Mouse (Mus musculus) myocyte (in vitro differentiated cells): ENCODE measurements around the gene Bola3. TPM values are rescaled to one million over a fixed set of nuclear protein-coding genes. Genes with fewer than 3 reads are reported as not detected.

Source experiments
- H3K27me3 ChIP-seq: one replicate; pipeline ENCODE4 v1.6.1; 2011; ENCODE audit not compliant: control insufficient read depth, insufficient read depth, insufficient read length
- H3K36me3 ChIP-seq: one replicate; pipeline ENCODE4 v1.6.1; 2011; ENCODE audit not compliant: control insufficient read depth, insufficient read depth
- H3K4me2 ChIP-seq: one replicate; pipeline ENCODE4 v1.6.1; 2011; ENCODE audit warnings: low read depth, control low read depth
- H3K4me3 ChIP-seq: one replicate; pipeline ENCODE4 v1.5.1; 2011; ENCODE audit warnings: mild to moderate bottlenecking, control low read depth, moderate library complexity
- H3K79me2 ChIP-seq: one replicate; pipeline ENCODE4 v1.6.1; 2011; ENCODE audit not compliant: control insufficient read depth, insufficient read depth
- H3ac ChIP-seq: one replicate; pipeline ENCODE4 v1.6.1; 2011; ENCODE audit not compliant: control insufficient read depth, insufficient read length
- CEBPB ChIP-seq: IDR thresholded peaks from 2 replicates; pipeline ENCODE4 v1.6.1; 2011; ENCODE audit warnings: mild to moderate bottlenecking, moderate library complexity; ENCODE audit not compliant: poor library complexity, insufficient read depth, severe bottlenecking
- E2F4 ChIP-seq: IDR thresholded peaks from one replicate; pipeline ENCODE4 v1.6.1; 2011; ENCODE audit warnings: mild to moderate bottlenecking, control low read depth, moderate library complexity; ENCODE audit not compliant: insufficient read depth
- MAX ChIP-seq: IDR thresholded peaks from one replicate; pipeline ENCODE4 v1.6.1; 2011; ENCODE audit warnings: low read depth, mild to moderate bottlenecking, control low read depth
- MYOD1 ChIP-seq, 3 experiments: IDR thresholded peaks; one replicate each; pipeline ENCODE4 v1.6.1; 2011; ENCODE audit warnings: control low read depth in 2 of 3, low read depth in 2 of 3, mild to moderate bottlenecking in 2 of 3, moderate library complexity in 1 of 3; ENCODE audit not compliant: insufficient read length in 2 of 3, control insufficient read depth in 1 of 3
- MYOG ChIP-seq, 3 experiments: IDR thresholded peaks; one replicate each; pipeline ENCODE4 v1.6.1; 2011; ENCODE audit warnings: control low read depth in 2 of 3, low read depth in 2 of 3, mild to moderate bottlenecking in 2 of 3; ENCODE audit not compliant: insufficient read length in 2 of 3, control insufficient read depth in 1 of 3, insufficient read depth in 1 of 3
- POLR2A ChIP-seq: IDR thresholded peaks from one replicate; pipeline ENCODE4 v1.6.1; 2011; ENCODE audit warnings: low read depth, mild to moderate bottlenecking, control low read depth, moderate library complexity; ENCODE audit not compliant: insufficient read length
- POLR2AphosphoS2 ChIP-seq: IDR thresholded peaks from one replicate; pipeline ENCODE4 v1.6.1; 2011; ENCODE audit warnings: low read depth, control low read depth; ENCODE audit not compliant: insufficient read length
- REST ChIP-seq: IDR thresholded peaks from one replicate; pipeline ENCODE4 v1.6.1; 2011; ENCODE audit warnings: mild to moderate bottlenecking, control low read depth, moderate library complexity; ENCODE audit not compliant: insufficient read depth, insufficient read length
- SRF ChIP-seq: IDR thresholded peaks from one replicate; pipeline ENCODE4 v1.6.1; 2011; ENCODE audit warnings: low read depth; ENCODE audit not compliant: control insufficient read depth, insufficient read length
- TCF12 ChIP-seq: IDR thresholded peaks from one replicate; pipeline ENCODE4 v1.6.1; 2011; ENCODE audit warnings: mild to moderate bottlenecking, control low read depth; ENCODE audit not compliant: poor library complexity, insufficient read depth, severe bottlenecking
- TCF3 ChIP-seq: IDR thresholded peaks from one replicate; pipeline ENCODE4 v1.6.1; 2011; ENCODE audit warnings: low read depth, control low read depth; ENCODE audit not compliant: insufficient read length
- USF1 ChIP-seq: IDR thresholded peaks from one replicate; pipeline ENCODE4 v1.6.1; 2011; ENCODE audit warnings: low read depth, mild to moderate bottlenecking, control low read depth, moderate library complexity
- polyA plus RNA-seq: library from polyadenylated mRNA; unstranded; fragments of >200 nt; fragmentation: generic; extraction: Trizol; gene quantifications from one replicate; pipeline ENCODE4 v1.2.1, GENCODE M21; 2012; ENCODE audit warnings: missing spikeins

Gene Bola3
- polyA plus RNA-seq, 1 experiment: 104 TPM

- no peaks in the 10 kb centered on the region for H3K27me3 ChIP-seq
- no peak overlapping the region for H3ac ChIP-seq
- no peak overlapping the region for H3K4me3 ChIP-seq
- TF ChIP-seq MYOD1 (IDR thresholded peaks at IDR 0.05; ENCODE audit: control insufficient read depth in 1 of 3, insufficient read length in 2 of 3, low read depth in 2 of 3) (no peak), TCF12 (no peak), SRF (no peak), REST (no peak), USF1 (no peak), CEBPB (no peak), MYOG (IDR thresholded peaks at IDR 0.05; ENCODE audit: control insufficient read depth in 1 of 3, insufficient read depth in 1 of 3, insufficient read length in 2 of 3, low read depth in 2 of 3) (no peak), POLR2AphosphoS2 (no peak), TCF3 (no peak), MAX (no peak), E2F4 (no peak), POLR2A (no peak)
- H3K36me3 ChIP-seq: peaks cover 24% of the 10 kb centered on the region
- no peak overlapping the region for H3K4me2 ChIP-seq
- no peaks in the 10 kb centered on the region for H3K79me2 ChIP-seq
These were observed 22.4 kb downstream of the Bola3 start for GRCm38 (mm10) chr6:83371350-83371749.

- TF ChIP-seq MYOD1 (IDR thresholded peaks at IDR 0.05; ENCODE audit: control insufficient read depth in 1 of 3, insufficient read length in 2 of 3, low read depth in 2 of 3) (no peak), TCF12 (no peak), CEBPB (no peak), MAX (no peak), USF1 (no peak), SRF (no peak), POLR2AphosphoS2 (no peak), POLR2A (no peak), TCF3 (no peak), REST (no peak), MYOG (IDR thresholded peaks at IDR 0.05; ENCODE audit: control insufficient read depth in 1 of 3, insufficient read depth in 1 of 3, insufficient read length in 2 of 3, low read depth in 2 of 3) (no peak), E2F4 (no peak)
- Histone ChIP-seq H3K79me2 (no peaks in the 10 kb centered on the region), H3K36me3 (peaks cover 48% of the 10 kb centered on the region), H3ac (no peak overlapping the region), H3K4me2 (no peak overlapping the region), H3K27me3 (no peaks in the 10 kb centered on the region), H3K4me3 (no peak overlapping the region)
These were observed 24.9 kb downstream of the Bola3 start for GRCm38 (mm10) chr6:83373704-83374300.

GRCm38 (mm10) chr6:83381510-83382491 is 32.9 kb downstream of the Bola3 start:
- Histone ChIP-seq H3K4me2 (no peak overlapping the region), H3K36me3 (peaks cover 43% of the 10 kb centered on the region), H3K27me3 (no peaks in the 10 kb centered on the region), H3K79me2 (peaks cover 12% of the 10 kb centered on the region), H3K4me3 (no peak overlapping the region), H3ac (no peak overlapping the region)
- TF ChIP-seq TCF12: no peak
- TF ChIP-seq MYOG (IDR thresholded peaks at IDR 0.05; ENCODE audit: control insufficient read depth in 1 of 3, insufficient read depth in 1 of 3, insufficient read length in 2 of 3, low read depth in 2 of 3): no peak
- no peak for TF ChIP-seq TCF3
- TF ChIP-seq MAX: no peak
- no peak for TF ChIP-seq MYOD1 (IDR thresholded peaks at IDR 0.05; ENCODE audit: control insufficient read depth in 1 of 3, insufficient read length in 2 of 3, low read depth in 2 of 3)
- TF ChIP-seq REST: no peak
- TF ChIP-seq USF1: no peak
- TF ChIP-seq POLR2A: no peak
- no peak for TF ChIP-seq CEBPB
- TF ChIP-seq E2F4: no peak
- no peak for TF ChIP-seq POLR2AphosphoS2
- TF ChIP-seq SRF: no peak

GRCm38 (mm10) chr6:83385569-83386090 is 36.7 kb downstream of the Bola3 start:
- peaks cover 44% of the 10 kb centered on the region for H3K79me2 ChIP-seq
- H3K4me3 ChIP-seq: no peak overlapping the region
- no peak overlapping the region for H3K4me2 ChIP-seq
- TF ChIP-seq MYOD1 (IDR thresholded peaks at IDR 0.05; ENCODE audit: control insufficient read depth in 1 of 3, insufficient read length in 2 of 3, low read depth in 2 of 3) (no peak), USF1 (no peak)
- no peak overlapping the region for H3ac ChIP-seq
- peaks cover 10% of the 10 kb centered on the region for H3K36me3 ChIP-seq
- H3K27me3 ChIP-seq: no peaks in the 10 kb centered on the region
